Mouse (Mus musculus) stomach, postnatal 0 days (tissue): ENCODE results near the gene St6galnac5.

Source experiments
- CTCF ChIP-seq: IDR thresholded peaks from 2 replicates; pipeline ENCODE4 v1.5.1; 2016; ENCODE audit warnings: antibody characterized with exemption, low read depth, mild to moderate bottlenecking, moderate library complexity
- EP300 ChIP-seq: optimal IDR thresholded peaks from 2 replicates; pipeline ENCODE3; 2016; ENCODE audit warnings: antibody characterized with exemption

- TF ChIP-seq CTCF (no peak), EP300 (no peak)
These were observed 67.7 kb downstream of the St6galnac5 start for GRCm38 (mm10) chr3:152914376-152914775.
